Mouse (Mus musculus) liver, adult 2 months (tissue): ENCODE data around the gene Cdhr3.

Experiments
- CTCF ChIP-seq: fragments of 200-500 bp; IDR thresholded peaks from 2 replicates; pipeline ENCODE4 v1.5.1; 2011; ENCODE audit warnings: low read depth, low read length, control low read depth
- POLR2A ChIP-seq: fragments of 200-500 bp; IDR thresholded peaks from 2 replicates; pipeline ENCODE4 v1.6.1; 2011; ENCODE audit warnings: low read length, control low read depth; ENCODE audit not compliant: insufficient read depth; ENCODE audit errors: extremely low read depth

- TF ChIP-seq CTCF, result no peak
- TF ChIP-seq POLR2A, result no peak
Observed at GRCm38 (mm10) chr12:33130401-33130800, 37.7 kb upstream of the Cdhr3 start.
